Mouse (Mus musculus) left cerebral cortex, adult 8-10 months (tissue): ENCODE results near the gene Glis3. TPM values are rescaled to one million over a fixed set of nuclear protein-coding genes. Genes with fewer than 3 reads are reported as not detected.

Source experiments
- DNase-seq, 2 experiments: peaks; one replicate each; pipeline ENCODE4 v3.0.0; 2022; ENCODE audit warnings: low spot score in 2 of 2
- total RNA-seq, 4 experiments: library from RNA; stranded (reverse); gene quantifications; 2 replicates each; pipeline ENCODE4 v1.2.4; 2022

The Glis3 gene
- total RNA-seq, 4 experiments from 2014 or later: 7.1 to 8.6 (median 7.2) TPM

DNA sequence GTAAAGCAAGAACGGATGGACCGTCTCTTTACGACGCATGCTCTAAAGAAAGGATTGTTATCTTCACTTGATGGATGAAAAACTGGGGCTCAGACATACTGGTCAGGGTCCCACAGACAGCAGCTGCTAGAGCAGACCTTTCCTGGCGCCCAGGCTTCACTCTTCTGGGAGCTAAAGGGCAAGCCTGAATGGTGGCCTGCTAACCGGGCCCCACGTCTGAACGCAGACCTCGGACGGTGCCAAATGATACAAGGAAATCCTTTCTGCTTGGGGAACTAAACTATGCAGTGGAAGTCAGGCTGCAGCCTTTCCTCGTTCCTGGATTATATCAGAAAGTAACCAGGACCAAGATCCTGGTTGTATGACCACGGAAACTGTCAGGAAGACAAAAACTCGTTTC, 86.9 kb downstream of the Glis3 start:
- DNase-seq: no peak

DNA sequence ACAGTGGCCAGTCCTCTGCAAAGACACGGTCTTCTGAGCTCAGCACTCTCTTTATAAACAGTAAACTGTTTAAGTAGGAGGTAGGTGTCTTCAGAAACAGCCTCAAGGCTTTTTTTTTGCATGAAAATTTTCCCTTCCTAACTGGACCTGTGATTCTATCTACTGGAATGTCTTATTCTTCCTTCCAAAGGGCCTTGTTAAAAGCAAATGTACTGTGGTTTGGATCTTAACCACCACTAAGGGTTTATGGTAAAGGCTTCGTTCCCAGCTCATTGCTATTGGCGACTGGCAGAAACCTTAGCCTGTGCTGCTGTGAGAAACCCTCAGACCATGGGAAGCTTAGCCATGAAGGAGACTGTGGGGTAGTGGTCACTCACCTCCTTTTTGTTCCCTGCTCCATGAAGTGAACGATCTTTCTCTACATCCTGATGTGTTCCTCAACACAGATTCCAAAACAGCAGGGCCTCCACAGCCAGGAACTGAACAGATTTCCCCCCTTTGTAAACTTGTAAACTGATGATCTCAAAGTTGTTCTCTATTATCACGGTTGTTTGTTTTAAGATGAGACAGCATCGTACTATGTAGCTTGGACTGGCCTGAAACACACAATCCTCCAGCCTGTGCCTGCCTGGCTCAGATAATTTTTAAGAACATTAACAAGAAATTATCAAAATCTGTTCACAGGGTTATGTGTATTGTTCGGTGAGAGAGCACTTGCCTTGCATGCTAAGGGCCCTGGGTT, 88.0 kb downstream of the Glis3 start:
- DNase-seq: no peak

DNA sequence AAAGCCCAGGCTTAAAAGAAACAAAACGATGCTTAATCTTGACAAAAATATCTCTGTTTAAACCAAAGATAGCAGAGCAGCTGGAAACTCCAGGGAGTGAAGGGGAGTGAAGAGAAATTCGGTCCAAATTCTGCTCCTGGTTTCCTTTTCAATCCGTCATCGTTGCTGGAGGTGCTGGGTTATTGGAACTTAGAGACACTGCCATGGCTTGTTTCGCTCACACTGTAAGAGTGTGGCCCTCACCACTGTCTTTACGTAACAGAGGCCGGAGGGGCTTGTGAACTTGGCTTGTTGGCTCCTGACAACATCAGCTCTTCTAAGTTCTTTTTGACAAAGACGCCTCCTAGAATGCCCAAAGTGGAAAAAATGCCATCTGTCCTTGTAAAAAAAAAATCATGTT, 99.4 kb downstream of the Glis3 start:
- DNase-seq: peak in 1 of 2 experiments; percentile 22

DNA sequence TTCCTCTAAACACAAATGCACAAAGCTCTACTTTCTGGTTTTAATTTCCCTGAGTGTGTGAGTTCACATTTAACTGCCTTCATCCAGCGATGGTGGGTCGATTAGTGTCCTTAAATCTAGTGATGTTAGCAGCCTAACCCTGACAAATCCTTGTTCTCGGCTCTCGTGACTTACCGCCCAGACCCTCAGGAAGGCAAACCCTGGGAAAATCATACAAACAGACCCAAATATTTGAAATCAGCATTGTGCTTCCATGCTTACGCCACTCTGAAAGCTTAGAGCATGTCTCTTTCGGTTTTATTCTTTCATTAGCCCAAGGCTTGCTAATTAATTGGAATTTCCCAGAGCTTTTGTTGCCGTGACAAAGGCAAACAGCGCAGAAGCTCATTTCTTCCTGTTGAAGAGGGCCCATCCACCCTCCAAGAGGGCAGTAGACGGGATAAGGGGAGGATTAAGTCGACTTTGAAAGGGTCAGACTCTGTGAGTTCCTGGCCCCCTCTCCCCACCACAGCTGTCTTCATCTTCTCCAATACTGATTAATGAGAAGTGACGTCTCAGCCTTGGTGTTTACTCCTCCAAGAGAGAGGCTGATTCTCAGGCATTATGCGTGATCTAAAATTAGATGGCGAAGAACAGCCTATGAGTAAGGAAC, 100.0 kb downstream of the Glis3 start:
- no peak for DNase-seq

DNA sequence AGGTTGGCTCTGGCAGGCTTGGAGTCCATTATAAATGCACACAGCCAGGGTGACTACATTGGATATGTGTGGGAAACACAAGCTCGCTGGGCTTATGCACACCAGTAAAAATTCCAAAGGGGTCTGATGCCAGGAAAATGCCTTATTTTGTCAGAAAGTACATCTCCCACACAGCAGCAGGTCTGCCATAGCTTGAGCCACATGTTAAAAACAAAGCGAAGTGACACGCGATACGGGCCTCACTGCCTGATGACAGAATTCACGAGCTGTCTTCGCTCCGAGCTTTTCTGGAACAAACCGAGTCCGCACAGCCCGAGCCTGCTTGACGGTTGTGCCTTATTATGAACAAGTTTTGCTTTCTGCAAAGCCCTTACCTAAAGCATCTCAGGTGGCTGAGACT, 102.9 kb downstream of the Glis3 start:
- DNase-seq: no peak

DNA sequence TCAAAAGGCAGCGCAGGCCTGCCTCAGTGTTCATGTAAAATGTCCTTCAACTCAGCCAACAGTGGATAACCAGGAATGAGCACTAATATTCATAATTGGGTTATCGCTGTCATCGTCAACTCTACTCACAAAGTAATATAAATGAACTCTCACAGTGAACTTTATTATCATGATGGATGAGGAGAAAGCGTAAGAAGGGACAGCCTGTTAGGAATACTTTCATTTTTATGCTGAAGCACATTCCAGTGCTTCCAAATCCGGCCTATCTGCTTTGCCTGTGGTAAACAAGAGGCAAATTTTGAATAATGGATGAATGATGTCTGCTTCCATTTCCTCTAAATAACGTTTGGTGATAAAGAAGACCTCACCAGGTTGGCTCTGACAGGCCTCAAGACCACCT, 103.3 kb downstream of the Glis3 start:
- no peak for DNase-seq

DNA sequence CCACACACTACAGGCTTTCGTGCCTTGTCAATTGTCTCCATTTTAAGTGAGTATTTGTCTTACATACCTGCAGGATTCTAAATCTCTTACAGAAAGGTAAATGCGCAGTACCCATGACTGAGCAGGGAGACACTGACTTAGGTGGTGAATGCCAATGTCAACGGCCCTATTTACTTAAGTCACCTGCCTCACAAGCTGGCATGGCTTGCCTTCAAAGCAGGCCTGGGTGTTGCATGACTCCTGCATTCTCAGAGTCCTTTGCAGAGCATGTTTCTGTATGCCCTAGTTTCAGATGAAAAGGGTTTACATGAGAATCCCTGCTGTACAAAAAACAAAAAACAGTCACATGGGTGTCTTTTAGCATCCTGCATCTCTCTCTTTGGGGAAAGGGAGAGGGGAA, 106.2 kb downstream of the Glis3 start:
- DNase-seq: no peak

DNA sequence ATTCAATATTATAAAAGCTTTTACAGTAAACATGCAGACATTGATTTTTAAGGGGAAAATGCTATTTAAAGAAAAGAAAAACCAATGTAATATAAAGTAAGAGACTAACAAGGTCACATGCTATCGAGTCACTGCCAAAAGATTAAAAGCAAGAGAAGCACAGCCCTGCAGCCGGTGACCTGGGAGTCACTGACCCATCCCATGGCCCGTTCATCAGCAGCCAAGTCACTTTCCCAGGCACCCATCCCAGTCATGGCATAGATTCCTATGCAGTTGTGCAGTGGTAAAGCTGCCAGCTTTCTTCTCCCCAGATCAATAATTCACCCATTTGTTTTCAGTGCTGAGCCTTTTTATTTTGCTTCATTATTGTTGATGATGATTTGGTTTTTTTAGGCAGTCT, 110.0 kb downstream of the Glis3 start:
- no peak for DNase-seq

DNA sequence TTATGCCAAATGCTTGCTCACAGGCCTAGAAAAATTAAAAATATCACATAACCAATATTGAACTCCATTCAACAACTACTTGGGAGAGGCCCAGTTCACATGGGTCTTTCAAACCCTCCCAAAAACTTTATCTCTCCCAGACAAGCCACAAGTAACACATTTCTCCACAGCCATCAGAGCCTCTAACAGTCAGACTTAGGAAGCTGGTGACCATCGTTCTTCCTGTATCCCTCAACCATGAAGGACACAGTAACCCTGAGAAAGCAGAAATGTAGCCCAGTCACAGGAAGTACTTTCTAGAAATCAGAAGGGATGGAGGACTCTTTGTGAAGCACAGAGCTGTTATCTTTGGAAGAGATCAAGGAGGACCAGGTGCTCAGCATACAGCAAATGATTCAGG, 112.8 kb downstream of the Glis3 start:
- DNase-seq: no peak

DNA sequence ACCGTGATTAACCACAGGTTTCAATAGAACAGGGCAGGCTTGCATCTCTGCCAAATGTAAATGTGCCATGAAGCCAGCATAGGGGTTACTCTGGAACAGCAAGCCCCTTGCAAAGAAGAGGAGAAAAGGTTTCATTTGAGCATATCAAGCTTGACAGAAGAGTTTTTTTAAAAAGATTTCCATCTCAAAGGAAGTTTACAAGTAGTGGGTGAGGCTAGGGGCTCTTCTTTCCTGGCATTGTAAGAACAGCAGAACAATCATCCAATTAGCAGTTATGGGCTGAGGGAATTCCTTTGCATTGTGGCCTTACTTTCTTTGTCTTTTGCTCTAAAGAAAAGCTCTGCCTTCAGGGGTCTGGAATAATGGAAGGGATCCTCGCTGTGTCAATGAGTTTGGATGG, 113.3 kb downstream of the Glis3 start:
- DNase-seq: no peak

DNA sequence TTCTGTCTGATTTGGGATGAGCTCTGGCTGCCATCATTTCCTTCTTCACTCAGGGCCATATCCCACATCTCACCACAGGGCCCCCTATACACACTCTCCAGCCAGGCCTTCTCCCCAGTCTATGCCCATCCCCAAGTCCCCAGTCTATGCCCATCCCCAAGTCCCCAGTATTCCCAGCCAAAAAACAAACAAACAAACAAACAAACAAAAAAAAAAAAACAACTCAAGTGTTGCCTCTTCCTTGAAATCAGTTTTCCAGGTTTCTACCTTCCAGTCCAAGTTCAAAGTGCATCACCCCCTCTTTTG, 118.2 kb downstream of the Glis3 start:
- no peak for DNase-seq

DNA sequence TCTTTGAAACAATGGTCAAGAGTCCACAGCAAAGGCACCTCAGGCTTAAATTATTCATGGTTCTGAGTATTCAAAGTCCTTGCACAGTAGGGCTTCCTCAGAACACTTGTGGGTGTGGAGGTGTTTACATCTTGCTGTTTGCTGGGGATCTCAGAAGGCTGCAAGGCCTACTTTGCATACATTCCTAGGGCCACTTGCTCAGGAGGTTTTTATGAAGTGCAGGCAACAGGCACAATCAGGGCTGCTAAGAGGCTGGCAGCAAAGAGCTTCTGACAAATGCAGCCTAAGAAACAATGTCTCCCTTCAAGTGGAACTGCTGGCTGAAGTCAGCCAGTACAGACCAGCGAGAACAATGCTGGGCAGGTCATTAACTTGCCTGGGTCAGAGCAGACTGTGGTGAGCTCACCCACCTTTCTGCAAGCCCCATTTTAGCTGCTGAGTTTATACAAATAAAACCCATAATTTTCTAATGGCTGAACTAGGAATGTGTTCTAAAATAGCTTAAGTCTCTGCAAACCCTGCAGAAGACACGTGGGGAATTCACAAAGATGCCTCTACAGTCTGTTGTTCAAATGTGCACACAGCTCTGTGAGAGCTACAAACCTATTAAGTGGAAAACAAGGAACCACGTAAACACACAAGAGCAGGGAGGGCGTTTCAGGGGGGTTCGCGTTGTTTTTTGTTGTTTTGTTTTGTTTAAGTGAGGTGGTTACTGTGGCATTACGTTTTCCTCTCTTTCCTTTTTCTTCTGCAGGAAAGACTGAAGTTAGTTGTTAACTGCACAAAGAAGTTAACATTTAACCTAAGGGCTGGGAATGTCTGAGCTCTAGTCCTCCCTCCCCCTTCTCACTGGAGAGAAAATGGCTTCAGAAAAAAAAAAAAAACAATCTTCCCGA, 118.8 kb downstream of the Glis3 start:
- DNase-seq: no peak

DNA sequence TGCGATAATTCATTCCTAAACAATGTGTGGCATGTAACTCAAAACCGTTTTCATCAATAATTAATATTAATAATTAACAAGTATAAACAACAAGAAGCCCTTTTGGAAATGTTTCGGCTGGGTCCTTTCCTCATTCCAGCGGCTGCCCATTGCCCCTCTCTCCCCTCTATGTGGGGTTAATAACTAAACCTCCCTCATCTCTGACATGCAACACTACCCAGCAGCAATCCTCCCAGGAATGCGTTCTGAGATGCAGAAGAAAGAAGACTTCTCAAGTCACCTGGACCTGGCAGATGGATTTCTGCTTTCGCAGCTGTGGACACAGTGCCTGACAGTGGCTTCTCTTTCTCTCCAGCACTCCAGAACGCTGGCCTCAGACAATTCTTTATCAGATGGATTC, 120.0 kb downstream of the Glis3 start:
- DNase-seq: no peak

DNA sequence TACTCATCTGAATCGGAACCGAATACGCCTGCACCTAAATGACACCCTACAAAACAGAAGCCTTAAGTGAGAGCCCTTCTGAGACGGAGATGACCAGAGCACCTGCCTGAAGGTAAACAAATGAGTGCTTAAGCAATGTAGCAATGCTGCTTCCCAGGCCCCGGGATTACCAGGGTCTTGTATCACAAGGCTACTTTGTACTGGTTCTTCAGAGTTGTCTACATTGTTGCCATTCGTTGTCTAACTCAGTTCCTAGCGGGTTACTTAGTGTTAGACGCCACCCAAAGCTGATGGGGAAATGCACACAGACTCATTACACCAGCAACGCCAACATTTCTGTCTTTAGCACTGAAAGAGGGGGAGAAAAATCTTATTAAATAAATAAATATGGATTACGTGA, 120.5 kb downstream of the Glis3 start:
- no peak for DNase-seq

DNA sequence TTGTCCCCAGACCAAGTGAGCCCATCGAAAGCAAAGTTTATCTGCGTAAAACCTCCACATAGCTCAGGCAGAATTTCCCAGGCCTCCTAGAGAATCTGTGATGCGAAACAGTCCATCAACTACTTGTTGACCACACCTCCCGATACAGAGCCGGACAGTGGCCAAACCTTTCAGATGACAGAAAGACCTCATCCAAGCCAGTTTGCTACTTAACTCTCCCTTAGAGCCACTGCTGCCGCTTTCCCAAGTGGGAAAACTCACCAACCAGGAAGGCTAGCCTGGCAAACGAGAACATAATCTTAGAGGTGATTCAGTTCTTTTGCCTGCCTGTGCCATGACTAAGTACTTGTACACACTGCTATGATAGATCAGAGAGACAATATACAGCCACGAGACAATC, 121.2 kb downstream of the Glis3 start:
- no peak for DNase-seq

DNA sequence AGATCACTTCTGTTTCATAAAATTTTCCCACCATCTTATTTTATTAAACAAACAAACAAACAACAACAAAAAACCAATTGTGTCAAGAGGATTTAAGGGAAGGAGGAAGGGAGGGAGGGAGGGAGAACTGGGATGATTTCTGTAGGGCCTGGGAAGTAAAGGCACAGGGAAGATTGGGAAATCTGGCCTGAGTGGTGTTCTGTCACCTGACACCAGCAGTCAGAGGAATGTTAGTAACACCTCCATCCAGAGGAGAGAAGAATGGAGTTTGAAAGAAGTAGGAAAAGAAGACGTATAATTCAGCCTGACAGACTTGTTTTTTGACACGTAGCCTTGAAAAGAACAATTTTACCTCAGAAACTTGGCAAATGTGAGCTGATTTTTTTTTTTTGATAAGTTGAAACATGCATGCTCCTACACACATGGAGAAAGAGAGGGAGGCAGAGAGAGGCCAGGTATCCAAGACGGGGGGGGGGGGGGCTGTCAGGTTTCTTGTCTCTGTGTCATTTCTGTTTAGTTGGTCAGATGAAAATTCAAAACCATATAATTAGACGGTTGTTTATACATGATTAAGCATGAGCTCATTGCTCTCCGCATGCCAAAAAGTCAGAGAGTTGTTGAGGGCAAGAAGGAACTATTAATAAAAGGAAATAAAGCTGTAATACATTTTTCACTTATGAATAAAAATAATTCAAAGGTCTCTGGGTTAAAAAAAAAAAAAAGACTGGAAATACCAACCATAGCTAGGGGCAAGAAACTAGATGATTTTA, 122.1 kb downstream of the Glis3 start:
- no peak for DNase-seq

DNA sequence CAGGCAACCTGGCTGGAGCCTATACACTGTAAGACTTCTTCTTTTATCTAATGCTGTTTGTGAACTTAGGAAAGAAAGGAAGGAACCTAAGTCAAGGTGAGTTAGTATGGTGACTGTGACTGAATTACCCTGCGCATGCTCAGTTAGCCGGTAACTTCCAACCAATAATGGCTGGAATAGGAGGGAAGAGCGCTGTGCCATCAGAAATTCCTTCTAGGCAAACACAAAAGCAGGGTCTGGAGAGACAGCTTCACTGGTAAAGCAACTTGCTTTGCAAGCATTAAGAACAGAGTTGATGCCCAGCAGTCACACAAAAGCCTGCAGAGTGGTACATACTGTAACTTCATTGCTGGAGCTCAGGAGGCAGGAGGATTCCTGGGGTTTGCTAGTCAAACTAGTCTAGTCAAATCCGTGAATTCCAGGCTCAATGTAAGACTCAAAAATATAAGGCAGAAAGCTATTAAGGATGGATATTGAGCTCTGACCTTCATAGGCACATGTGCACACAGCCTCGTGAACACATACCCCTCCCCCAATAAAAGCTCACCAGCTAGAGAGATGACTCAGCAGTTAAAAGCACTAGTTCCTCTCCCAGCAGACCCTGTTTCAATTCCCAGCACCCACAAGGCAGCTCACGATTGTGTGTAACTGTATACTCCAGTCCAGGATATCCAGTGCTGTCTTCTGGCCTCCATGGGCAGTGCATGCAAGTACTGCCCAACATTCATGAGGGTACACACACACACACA, 124.5 kb downstream of the Glis3 start:
- DNase-seq: no peak

DNA sequence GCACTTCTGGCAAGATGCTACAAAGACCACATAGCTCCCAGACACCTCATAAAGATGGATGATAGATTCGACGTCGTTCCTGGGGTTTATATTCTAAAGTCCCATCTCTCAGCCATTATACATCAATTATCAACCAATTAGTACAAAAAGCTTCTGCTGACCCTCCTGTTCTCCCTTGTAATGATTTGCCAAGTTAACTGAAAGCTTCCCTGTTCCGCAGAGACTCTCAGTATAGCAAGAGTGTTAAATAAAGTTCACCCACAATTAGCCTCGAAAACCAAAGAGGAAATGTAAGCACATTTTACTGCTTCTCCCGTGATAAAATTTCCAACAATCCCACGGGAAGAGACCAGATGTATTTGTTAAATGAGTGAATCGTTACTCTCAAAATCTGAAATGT, 129.3 kb downstream of the Glis3 start:
- no peak for DNase-seq

DNA sequence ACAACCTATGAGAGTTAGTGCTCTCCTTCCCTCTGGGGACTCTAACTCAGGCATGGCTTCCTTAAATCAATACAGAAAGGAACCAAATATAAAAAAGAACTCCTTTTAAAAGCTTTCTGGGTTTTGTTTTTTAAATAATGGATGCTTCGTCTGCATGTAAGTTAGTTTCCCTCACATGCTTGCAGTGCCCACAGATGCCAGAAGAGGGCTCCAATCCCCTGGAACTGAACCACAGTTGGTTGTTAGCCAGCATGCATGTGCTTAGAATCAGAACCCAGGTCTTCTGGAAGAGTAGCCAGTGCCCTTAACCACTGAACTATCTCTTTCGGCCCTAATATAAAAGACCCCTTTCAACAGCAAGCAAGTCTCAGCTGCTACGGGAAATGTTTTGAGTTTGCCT, 132.9 kb downstream of the Glis3 start:
- no peak for DNase-seq

DNA sequence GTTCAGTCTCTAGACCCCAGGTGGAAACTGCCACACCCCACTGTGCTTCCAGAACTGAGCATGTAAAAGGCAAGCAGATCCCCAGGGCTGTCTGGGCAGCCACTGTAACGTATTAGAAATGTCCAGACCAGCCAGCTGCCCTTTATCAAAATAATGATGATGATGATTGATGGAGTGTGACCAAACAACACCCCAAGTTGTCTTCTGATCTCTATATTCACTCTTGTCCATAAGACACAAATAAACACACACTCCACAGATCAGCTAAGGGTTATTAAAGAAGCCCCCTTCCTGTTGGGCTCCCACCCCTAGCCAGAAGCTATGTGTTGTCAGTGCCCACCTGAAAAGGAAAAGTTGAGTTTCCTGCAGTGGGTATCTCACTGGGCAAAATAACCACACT, 134.4 kb downstream of the Glis3 start:
- no peak for DNase-seq

DNA sequence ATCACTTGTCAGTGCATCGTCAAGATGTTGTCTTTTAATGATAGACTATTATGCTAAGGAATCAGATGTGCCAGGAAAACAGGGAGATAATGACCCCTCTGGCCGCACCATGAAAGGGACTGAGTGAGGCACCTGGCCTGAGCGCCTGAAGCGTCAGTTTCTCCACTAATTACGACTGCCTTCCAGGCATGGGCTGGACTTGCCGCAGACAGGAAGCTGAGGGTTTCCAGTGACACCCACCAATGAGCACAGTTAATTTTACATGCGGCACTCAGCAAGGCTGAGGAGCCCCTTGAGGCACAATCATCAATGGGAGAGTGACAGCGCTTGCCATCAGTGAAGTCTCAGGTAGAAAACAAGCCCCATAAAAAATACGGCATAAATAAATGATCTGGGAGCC, 141.1 kb downstream of the Glis3 start:
- no peak for DNase-seq
